Mouse (Mus musculus) ES-CJ7 (cell line): ENCODE measurements around the gene 1700022I11Rik.

Experiments
- DNase-seq: peaks from one replicate; pipeline ENCODE4 v3.0.0; 2011; ENCODE audit warnings: low read depth, low spot score

The 1700022I11Rik gene

GRCm38 (mm10) chr4:43032501-43032900, 63.1 kb downstream of the 1700022I11Rik start:
- DNase-seq = no peak
